Mouse (Mus musculus): ENCODE measurements around the gene Pramel7. TPM values are rescaled to one million over a fixed set of nuclear protein-coding genes. Genes with fewer than 3 reads are reported as not detected.
"Not testable (repeated sequence)": the region's sequence is repeated elsewhere in the genome, so short reads cannot be mapped to it uniquely, and the experiment has no call there.

Pramel7 gene
- total RNA-seq (2012; rRNA removed) = not detected in 2 replicates
- total RNA-seq (2014; rRNA removed) = not detected in 2 replicates
- polyA plus RNA-seq (2012; ENCODE audit: insufficient read length, low read depth) = not detected in 2 replicates

DNA sequence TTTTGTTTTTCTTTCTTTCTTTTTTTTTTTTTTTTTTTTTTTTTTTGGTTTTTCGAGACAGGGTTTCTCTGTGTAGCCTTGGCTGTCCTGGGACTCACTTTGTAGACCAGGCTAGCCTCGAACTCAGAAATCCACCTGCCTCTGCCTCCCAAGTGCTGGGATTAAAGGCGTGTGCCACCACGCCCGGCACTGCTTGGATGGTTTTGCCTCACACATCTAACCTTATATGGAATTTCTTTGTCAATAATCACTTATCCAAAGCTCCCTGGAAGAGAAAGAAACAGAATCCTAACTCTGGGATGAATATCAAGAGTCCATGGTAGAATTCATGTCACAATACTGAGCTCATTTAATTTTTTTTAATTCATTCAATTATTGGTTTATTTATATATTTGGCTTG is at the start of gene Pramel7:
Gene Pramel7 (minus strand): TSS at position 101 of the 400 bp plus-strand sequence.
- H3K79me2 ChIP-seq (replicated peaks; ENCODE audit: control insufficient read depth, extremely low read depth, insufficient read depth, poor library complexity, severe bottlenecking); H3K4me1 ChIP-seq (ENCODE audit: control insufficient read depth in 1 of 2, insufficient read depth in 2 of 2); DNase-seq (ENCODE audit: extremely low read depth); dilution Hi-C loops (cut with MboI; ENCODE audit: extremely low pct_ligation_motif_present, extremely low pct_unique_long_range_greater_than_20kb, low sequenced_read_pairs); H3K36me3 ChIP-seq (replicated peaks in 1 of 2; ENCODE audit: control insufficient read depth in 1 of 2, insufficient read depth in 1 of 2, low read length in 1 of 2); H3K4me3 ChIP-seq (replicated peaks in 1 of 3; ENCODE audit: low read depth in 2 of 3, low read length in 2 of 3, poor library complexity in 1 of 3); H3K9ac ChIP-seq (ENCODE audit: insufficient read depth, low read depth); H3K27me3 ChIP-seq (replicated peaks); H3K27ac ChIP-seq (ENCODE audit: insufficient read depth, low read depth); in situ Hi-C loops (cut with MboI; ENCODE audit: low pct_ligation_motif_present, low pct_unique_long_range_greater_than_20kb, low sequenced_read_pairs); H3K4me2 ChIP-seq (ENCODE audit: insufficient read depth, low read depth, poor library complexity, severe bottlenecking): not testable (repeated sequence)
- peaks cover 29% of the 10 kb centered on the region for H3K9me3 ChIP-seq (replicated peaks; ENCODE audit: low read length)

- no peaks in the 10 kb centered on the region for H3K27me3 ChIP-seq (replicated peaks)
- H3K4me1 ChIP-seq (ENCODE audit: control insufficient read depth in 1 of 2, insufficient read depth in 2 of 2) = no peaks in the 10 kb centered on the region
- no peak within 1 kb of the TSS for H3K4me3 ChIP-seq (replicated peaks in 1 of 3; ENCODE audit: low read depth in 2 of 3, low read length in 2 of 3, poor library complexity in 1 of 3)
- TF ChIP-seq CHD1 (IDR thresholded peaks at IDR 0.05; ENCODE audit: low read depth, low read length) = no peak
- TF ChIP-seq JUN (IDR thresholded peaks at IDR 0.05; ENCODE audit: insufficient read depth, low read depth, low read length) = no peak
- TF ChIP-seq TCF12 (IDR thresholded peaks at IDR 0.05; ENCODE audit: low read depth, low read length) = no peak
- TF ChIP-seq ELF1 (IDR thresholded peaks at IDR 0.05; ENCODE audit: low read depth, low read length) = no peak
- no peak for TF ChIP-seq POLR2AphosphoS2 (IDR thresholded peaks at IDR 0.05; ENCODE audit: low read depth, low read length)
- TF ChIP-seq PAX5 (IDR thresholded peaks at IDR 0.05; ENCODE audit: low read length) = no peak
- no peaks in the 10 kb centered on the region for H3K36me3 ChIP-seq (replicated peaks in 1 of 2; ENCODE audit: control insufficient read depth in 1 of 2, insufficient read depth in 1 of 2, low read length in 1 of 2)
- in situ Hi-C loops (cut with MboI; ENCODE audit: low pct_ligation_motif_present, low pct_unique_long_range_greater_than_20kb, low sequenced_read_pairs) (no loop called here), dilution Hi-C loops (cut with MboI; ENCODE audit: extremely low pct_ligation_motif_present, extremely low pct_unique_long_range_greater_than_20kb, low sequenced_read_pairs) (no loop called here)
- peaks cover 24% of the 10 kb centered on the region for H3K9me3 ChIP-seq (replicated peaks; ENCODE audit: low read length)
- H3K27ac ChIP-seq (ENCODE audit: insufficient read depth, low read depth) = no peak within 1 kb of the TSS
- no peak within 1 kb of the TSS for H3K9ac ChIP-seq (ENCODE audit: insufficient read depth, low read depth)
- DNase-seq (ENCODE audit: extremely low read depth) = no peak
- H3K79me2 ChIP-seq (replicated peaks; ENCODE audit: control insufficient read depth, extremely low read depth, insufficient read depth, poor library complexity, severe bottlenecking) = no peaks in the 10 kb centered on the region
- H3K4me2 ChIP-seq (ENCODE audit: insufficient read depth, low read depth, poor library complexity, severe bottlenecking) = no peak within 1 kb of the TSS
Measured at GRCm38 (mm10) chr2:87545442-87545841, 48.5 kb upstream of the Pramel7 start, which contains the start of gene Olfr1128. Gene Olfr1128 (minus strand): TSS chr2:87545542.

DNA sequence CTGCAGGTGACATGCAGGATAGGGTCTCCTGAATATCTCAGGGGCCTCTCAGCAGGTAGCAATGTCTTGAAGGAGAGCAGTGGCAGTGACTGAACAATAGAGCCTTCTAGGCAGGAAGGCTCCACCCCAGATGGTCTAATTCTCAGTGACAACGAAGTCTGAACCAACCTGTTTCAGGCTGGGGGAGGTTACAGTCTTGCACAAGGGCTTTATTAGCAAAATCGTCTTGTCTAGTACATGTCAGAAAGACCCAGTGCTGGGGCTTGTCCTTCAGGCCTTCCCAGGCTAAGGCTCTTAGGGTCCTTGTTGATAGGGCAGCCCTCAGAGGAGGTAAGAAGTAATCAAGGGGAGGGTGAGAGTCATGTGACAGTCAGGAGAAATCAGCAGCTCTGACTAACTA is 37.9 kb upstream of the Pramel7 start:
- no peaks in the 10 kb centered on the region for H3K4me1 ChIP-seq (ENCODE audit: control insufficient read depth in 1 of 2, insufficient read depth in 2 of 2)
- H3K4me3 ChIP-seq (replicated peaks in 1 of 3; ENCODE audit: low read depth in 2 of 3, low read length in 2 of 3, poor library complexity in 1 of 3) = no peak overlapping the region
- no peaks in the 10 kb centered on the region for H3K36me3 ChIP-seq (replicated peaks in 1 of 2; ENCODE audit: control insufficient read depth in 1 of 2, insufficient read depth in 1 of 2, low read length in 1 of 2)
- no peak overlapping the region for H3K9ac ChIP-seq (ENCODE audit: insufficient read depth, low read depth)
- no peak overlapping the region for H3K27ac ChIP-seq (ENCODE audit: insufficient read depth, low read depth)
- peaks cover 9% of the 10 kb centered on the region for H3K9me3 ChIP-seq (replicated peaks; ENCODE audit: low read length)
- TF ChIP-seq MEF2A (IDR thresholded peaks at IDR 0.05; ENCODE audit: borderline replicate concordance, low read depth, low read length) (no peak), MYC (IDR thresholded peaks at IDR 0.05; ENCODE audit: low read depth, low read length) (no peak), MAFK (IDR thresholded peaks at IDR 0.05; ENCODE audit: insufficient replicate concordance, low read length) (no peak), MAZ (IDR thresholded peaks at IDR 0.05; ENCODE audit: low read depth, low read length) (no peak), ZNF384 (IDR thresholded peaks at IDR 0.05; ENCODE audit: low read depth, low read length) (no peak), POLR2A (IDR thresholded peaks at IDR 0.05; ENCODE audit: low read depth, low read length) (no peak), SIN3A (IDR thresholded peaks at IDR 0.05; ENCODE audit: low read length) (no peak), TBP (conservative IDR thresholded peaks at IDR 0.05; ENCODE audit: low read depth, low read length) (no peak), CHD1 (IDR thresholded peaks at IDR 0.05; ENCODE audit: low read depth, low read length) (no peak), SMC3 (IDR thresholded peaks at IDR 0.05; ENCODE audit: low read depth, low read length) (no peak), ELF1 (IDR thresholded peaks at IDR 0.05; ENCODE audit: low read depth, low read length) (no peak), PAX5 (IDR thresholded peaks at IDR 0.05; ENCODE audit: low read length) (no peak), UBTF (IDR thresholded peaks at IDR 0.05; ENCODE audit: low read depth, low read length) (no peak), JUN (IDR thresholded peaks at IDR 0.05; ENCODE audit: insufficient read depth, low read depth, low read length) (no peak), BHLHE40 (IDR thresholded peaks at IDR 0.05; ENCODE audit: low read depth, low read length) (no peak)
- no peak for DNase-seq (ENCODE audit: extremely low read depth)
- no peak overlapping the region for H3K4me2 ChIP-seq (ENCODE audit: insufficient read depth, low read depth, poor library complexity, severe bottlenecking)
- no peaks in the 10 kb centered on the region for H3K79me2 ChIP-seq (replicated peaks; ENCODE audit: control insufficient read depth, extremely low read depth, insufficient read depth, poor library complexity, severe bottlenecking)
- dilution Hi-C loops (cut with MboI; ENCODE audit: extremely low pct_ligation_motif_present, extremely low pct_unique_long_range_greater_than_20kb, low sequenced_read_pairs) (no loop called here), in situ Hi-C loops (cut with MboI; ENCODE audit: low pct_ligation_motif_present, low pct_unique_long_range_greater_than_20kb, low sequenced_read_pairs) (no loop called here)
- H3K27me3 ChIP-seq (replicated peaks) = no peaks in the 10 kb centered on the region
